Mouse (Mus musculus) B cell, adult 67 days (primary cell): ENCODE results near the gene Olfr110. TPM values are rescaled to one million over a fixed set of nuclear protein-coding genes. Genes with fewer than 3 reads are reported as not detected.

Experiments used
- total RNA-seq, 2 experiments: library from RNA; stranded (reverse); gene quantifications; 4 replicates each; pipeline ENCODE4 v1.2.4; 2023

Gene Olfr110
- not detected for total RNA-seq

DNA sequence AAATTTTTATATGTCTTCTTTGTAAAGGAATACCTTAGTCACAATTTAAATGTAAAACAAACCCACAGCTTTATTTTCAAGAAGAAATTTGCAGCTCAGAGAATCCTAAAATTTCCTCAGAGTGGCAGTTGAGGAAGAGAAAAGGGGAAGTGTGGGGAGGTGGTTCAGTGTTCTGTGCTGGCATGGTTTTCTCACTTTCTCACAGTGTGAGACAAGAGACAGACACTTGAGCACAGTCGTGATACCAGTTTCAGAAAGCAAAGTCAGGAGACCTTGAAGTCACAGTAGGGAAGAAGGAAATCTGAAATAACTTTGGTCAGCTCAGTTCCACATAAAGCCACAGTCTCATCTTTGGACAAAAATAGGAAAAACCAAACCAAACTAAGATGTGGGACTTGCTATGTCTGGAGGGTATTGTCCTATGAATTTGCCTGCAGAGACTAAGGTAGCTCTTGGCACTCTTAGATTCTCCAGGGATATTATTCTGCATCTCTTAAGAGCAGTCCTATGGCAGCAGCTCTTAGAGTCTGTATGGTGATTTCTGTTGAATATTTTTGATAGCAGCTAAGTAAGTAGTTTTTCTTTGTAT is at the start of gene Olfr110:
TSS of gene Olfr110 (plus strand) at position 539 of the 589 bp plus-strand sequence.

DNA sequence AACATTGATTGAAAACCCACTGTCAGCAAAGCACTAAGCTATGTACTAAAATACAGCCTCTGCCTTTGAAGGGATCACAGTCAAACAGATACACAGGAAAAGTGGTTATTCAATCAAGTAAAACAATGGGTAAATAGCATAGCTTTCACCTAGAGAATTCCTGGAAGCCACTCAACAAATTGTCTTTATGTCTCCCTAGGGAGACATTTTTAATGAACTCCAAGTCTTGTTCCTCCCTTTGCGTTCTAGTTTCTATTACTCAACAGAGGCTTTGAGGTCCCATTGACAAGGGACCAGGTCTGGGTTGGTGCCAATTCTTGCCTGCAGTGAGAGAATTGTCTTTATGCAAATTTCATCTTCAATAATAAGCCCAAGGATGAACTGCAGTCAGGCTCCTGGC is 47.1 kb upstream of the Olfr110 start, which contains the start of gene Olfr108:
TSS of gene Olfr108 (plus strand) at position 301 of the 400 bp plus-strand sequence.

DNA sequence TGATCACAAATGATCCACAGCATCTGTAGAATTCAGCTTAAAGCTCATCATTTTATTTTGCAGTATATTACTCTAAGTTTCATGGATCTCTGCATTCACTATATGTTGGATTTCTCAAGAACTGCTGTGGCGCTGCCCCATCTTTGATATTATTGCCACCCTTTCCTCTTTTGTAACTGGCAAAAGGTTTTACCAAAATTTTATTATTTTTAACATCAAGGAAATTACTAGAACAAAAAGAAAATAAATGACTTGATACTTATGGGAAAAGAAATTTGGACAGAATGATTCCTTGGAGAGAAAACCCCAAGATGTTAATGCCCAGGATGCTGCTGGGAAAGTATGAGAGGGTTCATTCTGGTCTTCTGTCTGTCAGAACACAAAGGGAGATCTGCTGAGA is 33.7 kb upstream of the Olfr110 start, which contains the start of gene Olfr109:
TSS of gene Olfr109 (plus strand) at position 301 of the 400 bp plus-strand sequence.

DNA sequence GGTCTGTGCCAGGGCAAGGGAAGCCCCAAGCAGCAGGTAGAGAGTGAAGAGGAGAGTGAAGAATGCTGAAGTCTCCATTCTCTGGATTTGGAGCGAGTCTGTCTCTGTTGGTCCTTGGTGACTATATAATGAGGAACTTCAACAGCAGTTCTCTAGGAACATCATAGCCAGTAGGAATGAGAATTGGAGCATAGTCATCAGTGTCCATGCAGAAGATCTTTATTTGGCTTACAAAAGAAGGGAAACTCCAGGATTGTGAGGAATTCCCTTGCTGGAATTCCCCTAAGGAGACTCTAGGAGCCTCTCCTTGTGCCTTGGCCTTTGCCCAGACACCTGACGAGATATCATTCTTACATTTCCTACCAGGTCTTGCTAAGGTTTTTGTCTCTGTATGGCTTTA is 8.8 kb upstream of the Olfr110 start, which contains the start of gene H2-M2:
TSS of gene H2-M2 (minus strand) at position 101 of the 400 bp plus-strand sequence.

DNA sequence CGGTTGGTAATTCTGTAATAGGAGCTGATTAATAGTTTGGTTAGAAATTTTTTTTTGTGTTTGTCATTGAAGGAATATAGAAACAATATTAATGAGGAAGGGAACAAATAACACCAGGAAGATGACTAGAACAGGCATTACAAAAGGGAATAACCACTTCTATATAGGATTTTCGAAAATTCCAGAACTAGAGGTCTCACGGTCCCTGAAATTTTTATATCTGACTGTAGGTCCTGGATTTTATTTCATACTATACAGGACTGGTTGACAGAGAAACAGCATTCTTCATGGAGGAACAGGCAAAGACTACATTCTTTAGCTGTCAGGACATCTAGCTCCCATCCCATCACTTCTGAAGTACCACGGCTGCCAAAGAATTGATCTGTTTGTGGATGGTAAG is 15.5 kb downstream of the Olfr110 start, which contains the start of gene Olfr111:
TSS of gene Olfr111 (plus strand) at position 301 of the 400 bp plus-strand sequence.

Other genes with a start within 250 kb of the Olfr110 start
- not detected for gene Olfr98, start 228.7 kb upstream of the Olfr110 start, total RNA-seq
- 10 to 100 TPM; 49.0 to 49.1 TPM for gene H2-M3, start 222.2 kb upstream of the Olfr110 start, total RNA-seq
- gene Olfr99, start 209.0 kb upstream of the Olfr110 start, total RNA-seq: not detected
- gene Olfr101, start 188.2 kb upstream of the Olfr110 start, total RNA-seq: not detected
- not detected for gene Olfr102, start 175.4 kb upstream of the Olfr110 start, total RNA-seq
- gene Olfr103, start 152.8 kb upstream of the Olfr110 start, total RNA-seq: not detected
- not detected for gene Olfr104-ps, start 132.9 kb upstream of the Olfr110 start, total RNA-seq
- gene Olfr105-ps, start 113.4 kb upstream of the Olfr110 start, total RNA-seq: not detected
- gene Olfr106-ps, start 102.1 kb upstream of the Olfr110 start, total RNA-seq: not detected
- gene Olfr107, start 93.2 kb upstream of the Olfr110 start, total RNA-seq: not detected
- gene Olfr108, start 47.0 kb upstream of the Olfr110 start, total RNA-seq: not detected
- gene Olfr109, start 33.6 kb upstream of the Olfr110 start, total RNA-seq: not detected
- not detected for gene H2-M2, start 8.9 kb upstream of the Olfr110 start, total RNA-seq
- not detected for gene Olfr111, start 15.6 kb downstream of the Olfr110 start, total RNA-seq
- not detected for gene Olfr112, start 77.0 kb downstream of the Olfr110 start, total RNA-seq
- not detected for gene Olfr113, start 85.2 kb downstream of the Olfr110 start, total RNA-seq
- not detected for gene Olfr114, start 100.3 kb downstream of the Olfr110 start, total RNA-seq
- gene Olfr115, start 134.6 kb downstream of the Olfr110 start, total RNA-seq: not detected
- not detected for gene Olfr116, start 134.7 kb downstream of the Olfr110 start, total RNA-seq
- not detected for gene Olfr117, start 171.3 kb downstream of the Olfr110 start, total RNA-seq
- not detected for gene Olfr118, start 174.5 kb downstream of the Olfr110 start, total RNA-seq
- gene Olfr119, start 204.1 kb downstream of the Olfr110 start, total RNA-seq: not detected
- not detected for gene Olfr120, start 229.3 kb downstream of the Olfr110 start, total RNA-seq